Mouse (Mus musculus): ENCODE measurements around the gene Pde4d. TPM values are rescaled to one million over a fixed set of nuclear protein-coding genes. Genes with fewer than 3 reads are reported as not detected.

Pde4d gene
- polyA plus RNA-seq, 1 experiment from 2014 or later, result 13.6 TPM

- no peaks in the 10 kb centered on the region for H3K9me3 ChIP-seq (ENCODE audit: control insufficient read depth, low read length)
- no peak overlapping the region for H3K4me2 ChIP-seq (ENCODE audit: low read depth, low read length)
- no peak overlapping the region for H3K4me3 ChIP-seq (ENCODE audit: low read depth, low read length)
- ATAC-seq (ENCODE audit: low read depth) (no peak), DNase-seq (ENCODE audit: low spot score) (no peak)
- H3K36me3 ChIP-seq (ENCODE audit: control insufficient read depth, insufficient read depth, low read length), result no peaks in the 10 kb centered on the region
- H3K27me3 ChIP-seq (replicated peaks; ENCODE audit: control insufficient read depth, insufficient read depth, low read length), result no peaks in the 10 kb centered on the region
- 52% methylated on average over 1 of the region's 1 CpGs for WGBS
- H3K4me1 ChIP-seq (ENCODE audit: control insufficient read depth, insufficient read depth, low read length), result no peaks in the 10 kb centered on the region
- H3K9ac ChIP-seq (ENCODE audit: low read depth, low read length), result no peak overlapping the region
- no peak overlapping the region for H3K27ac ChIP-seq (replicated peaks; ENCODE audit: low read depth, low read length)
Observed at GRCm38 (mm10) chr13:109715321-109715720, 1265.6 kb downstream of the Pde4d start.

DNA sequence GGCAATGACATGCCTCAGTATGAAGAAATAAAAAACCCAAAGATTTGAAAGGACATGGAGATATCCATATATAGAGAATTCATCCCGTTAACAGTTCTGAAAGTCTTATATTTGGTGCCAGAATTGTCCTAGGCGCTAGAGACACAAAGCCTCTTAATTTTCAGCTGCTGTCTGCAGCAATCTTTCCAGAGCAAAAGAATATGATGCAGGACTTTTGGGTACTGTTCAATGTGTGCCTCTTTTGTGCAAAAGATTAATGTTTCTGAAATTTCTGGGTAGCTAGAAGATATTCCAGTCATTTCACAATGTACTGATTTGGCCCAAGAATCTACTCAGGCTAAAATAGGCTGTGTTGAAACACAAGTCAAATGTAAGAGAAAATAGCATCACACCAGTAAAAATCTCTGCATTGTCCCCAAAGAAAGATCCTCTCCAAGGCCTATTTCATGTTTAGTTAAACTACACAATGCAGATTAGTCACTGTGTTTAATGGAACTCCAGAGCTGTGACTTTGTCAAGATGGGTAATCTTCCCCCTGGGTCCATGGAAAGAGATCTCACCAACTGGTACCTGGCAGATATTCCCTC, 1270.5 kb downstream of the Pde4d start:
- ATAC-seq (ENCODE audit: low read depth), result no peak
- DNase-seq (ENCODE audit: low spot score), result no peak
- Histone ChIP-seq H3K27me3 (replicated peaks; ENCODE audit: control insufficient read depth, insufficient read depth, low read length) (no peaks in the 10 kb centered on the region), H3K9me3 (ENCODE audit: control insufficient read depth, low read length) (no peaks in the 10 kb centered on the region), H3K4me1 (ENCODE audit: control insufficient read depth, insufficient read depth, low read length) (no peaks in the 10 kb centered on the region; the same call in 1 of the 2 replicates), H3K36me3 (ENCODE audit: control insufficient read depth, insufficient read depth, low read length) (no peaks in the 10 kb centered on the region), H3K9ac (ENCODE audit: low read depth, low read length) (no peak overlapping the region), H3K4me3 (ENCODE audit: low read depth, low read length) (no peak overlapping the region), H3K27ac (replicated peaks; ENCODE audit: low read depth, low read length) (no peak overlapping the region), H3K4me2 (ENCODE audit: low read depth, low read length) (no peak overlapping the region)
- WGBS, result 87% methylated on average over 2 of the region's 2 CpGs

DNA sequence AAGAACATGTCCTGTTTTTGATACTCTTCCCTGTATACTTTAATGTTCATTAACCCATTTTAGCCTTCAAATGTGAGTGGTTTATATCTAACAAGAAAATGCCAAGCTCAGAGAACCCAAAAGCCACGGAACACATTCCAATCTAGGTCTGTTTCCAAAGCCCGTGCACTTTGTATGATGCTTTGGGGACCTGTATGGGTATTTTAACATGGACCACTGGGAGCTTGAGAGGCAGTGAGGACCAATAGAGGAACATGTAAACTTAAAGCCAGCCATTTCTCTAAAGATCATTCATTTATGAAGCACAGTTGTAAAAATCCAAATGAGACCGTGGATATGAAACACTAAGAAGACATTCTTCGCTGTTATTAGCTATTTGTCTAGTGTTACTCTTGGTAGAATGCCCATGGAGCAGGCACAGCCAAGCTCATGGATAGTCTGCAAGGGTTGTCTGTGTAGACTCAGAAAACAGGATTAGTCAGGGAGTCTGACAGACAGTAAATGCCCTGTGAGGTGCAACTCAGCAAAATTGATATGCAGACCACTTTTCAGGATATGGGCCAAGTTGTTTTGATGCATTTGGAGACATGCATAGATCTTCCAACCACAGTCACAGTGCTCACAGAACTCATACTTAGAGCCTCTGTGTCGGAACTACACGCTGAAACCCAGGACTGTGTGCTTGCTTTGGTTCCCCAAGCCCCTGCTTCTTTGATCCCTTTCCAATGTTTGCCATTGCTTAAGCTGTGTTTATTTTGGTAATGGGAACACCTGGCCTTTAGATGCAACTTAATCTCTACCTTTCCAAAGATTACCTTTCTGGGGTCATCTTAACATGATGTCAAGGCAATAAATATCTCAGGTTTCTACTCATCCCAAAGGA, 1272.7 kb downstream of the Pde4d start:
- H3K4me1 ChIP-seq (ENCODE audit: control insufficient read depth, insufficient read depth, low read length), result peaks cover 6% of the 10 kb centered on the region
- H3K27ac ChIP-seq (replicated peaks; ENCODE audit: low read depth, low read length), result no peak overlapping the region
- DNase-seq (ENCODE audit: low spot score), result peak; percentile 53
- 68% methylated on average over 6 of the region's 6 CpGs for WGBS
- no peaks in the 10 kb centered on the region for H3K36me3 ChIP-seq (ENCODE audit: control insufficient read depth, insufficient read depth, low read length)
- H3K9ac ChIP-seq (ENCODE audit: low read depth, low read length), result no peak overlapping the region
- no peaks in the 10 kb centered on the region for H3K9me3 ChIP-seq (ENCODE audit: control insufficient read depth, low read length)
- no peak overlapping the region for H3K4me3 ChIP-seq (ENCODE audit: low read depth, low read length)
- H3K4me2 ChIP-seq (ENCODE audit: low read depth, low read length), result no peak overlapping the region
- peak; percentile 55; the same call in 1 of the 2 replicates for ATAC-seq (ENCODE audit: low read depth)
- no peaks in the 10 kb centered on the region for H3K27me3 ChIP-seq (replicated peaks; ENCODE audit: control insufficient read depth, insufficient read depth, low read length)

GRCm38 (mm10) chr13:109727346-109727745, 1277.6 kb downstream of the Pde4d start:
- Histone ChIP-seq H3K9me3 (ENCODE audit: control insufficient read depth, low read length) (no peaks in the 10 kb centered on the region), H3K4me2 (ENCODE audit: low read depth, low read length) (no peak overlapping the region), H3K36me3 (ENCODE audit: control insufficient read depth, insufficient read depth, low read length) (no peaks in the 10 kb centered on the region), H3K9ac (ENCODE audit: low read depth, low read length) (no peak overlapping the region), H3K4me3 (ENCODE audit: low read depth, low read length) (no peak overlapping the region), H3K27ac (replicated peaks; ENCODE audit: low read depth, low read length) (no peak overlapping the region), H3K4me1 (ENCODE audit: control insufficient read depth, insufficient read depth, low read length) (peaks cover 6% of the 10 kb centered on the region), H3K27me3 (replicated peaks; ENCODE audit: control insufficient read depth, insufficient read depth, low read length) (no peaks in the 10 kb centered on the region)
- WGBS, result 72% methylated on average over 5 of the region's 5 CpGs
- DNase-seq (ENCODE audit: low spot score) (no peak), ATAC-seq (ENCODE audit: low read depth) (no peak)

- Histone ChIP-seq H3K4me3 (ENCODE audit: low read depth, low read length) (no peak overlapping the region), H3K36me3 (ENCODE audit: control insufficient read depth, insufficient read depth, low read length) (no peaks in the 10 kb centered on the region), H3K4me1 (ENCODE audit: control insufficient read depth, insufficient read depth, low read length) (peaks cover 6% of the 10 kb centered on the region; the same call in 1 of the 2 replicates), H3K9ac (ENCODE audit: low read depth, low read length) (no peak overlapping the region), H3K9me3 (ENCODE audit: control insufficient read depth, low read length) (no peaks in the 10 kb centered on the region), H3K4me2 (ENCODE audit: low read depth, low read length) (no peak overlapping the region), H3K27ac (replicated peaks; ENCODE audit: low read depth, low read length) (no peak overlapping the region), H3K27me3 (replicated peaks; ENCODE audit: control insufficient read depth, insufficient read depth, low read length) (peaks cover 3% of the 10 kb centered on the region; the same call in 1 of the 2 replicates)
- WGBS, result 88% methylated on average over 4 of the region's 4 CpGs
- DNase-seq (ENCODE audit: low spot score), result no peak
- ATAC-seq (ENCODE audit: low read depth), result no peak
Observed at GRCm38 (mm10) chr13:109729612-109730011, 1279.9 kb downstream of the Pde4d start.

DNA sequence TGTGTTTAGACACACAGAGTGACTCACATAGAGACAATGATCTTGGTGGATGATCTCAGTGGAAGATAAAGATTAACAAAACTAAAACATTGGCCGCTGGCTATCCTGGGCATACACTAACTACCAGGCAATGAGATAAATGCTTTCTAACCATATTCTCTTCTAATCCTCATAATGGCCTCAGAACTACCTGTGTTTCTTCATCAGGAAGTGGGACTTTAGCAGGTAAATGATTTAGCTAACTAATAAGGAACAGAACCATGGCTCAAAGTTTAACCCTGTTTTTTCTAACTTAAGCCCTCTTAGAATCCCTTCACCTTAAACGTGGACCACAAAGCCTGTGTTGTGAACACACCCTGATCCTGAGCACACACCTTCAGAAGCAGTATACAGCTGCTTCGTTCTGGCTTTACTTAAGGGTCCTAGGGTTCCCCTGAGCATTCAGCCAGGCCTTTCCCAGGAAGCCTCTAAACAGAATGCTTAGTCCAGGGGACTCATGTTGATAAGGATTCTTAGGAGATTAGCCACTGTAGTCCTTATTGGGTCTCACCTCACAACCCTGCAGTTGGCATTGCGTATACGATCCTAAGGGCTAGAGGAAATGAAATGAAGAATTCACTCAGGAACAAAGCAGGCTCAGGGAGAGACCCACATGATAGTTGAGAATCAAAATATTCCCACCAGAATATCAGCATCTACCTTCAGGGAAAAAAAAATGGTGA, 1283.1 kb downstream of the Pde4d start:
- DNase-seq (ENCODE audit: low spot score) (no peak), ATAC-seq (ENCODE audit: low read depth) (no peak)
- H3K9me3 ChIP-seq (ENCODE audit: control insufficient read depth, low read length), result no peaks in the 10 kb centered on the region
- peaks cover 3% of the 10 kb centered on the region; the same call in 1 of the 2 replicates for H3K27me3 ChIP-seq (replicated peaks; ENCODE audit: control insufficient read depth, insufficient read depth, low read length)
- H3K9ac ChIP-seq (ENCODE audit: low read depth, low read length), result no peak overlapping the region
- H3K4me3 ChIP-seq (ENCODE audit: low read depth, low read length), result no peak overlapping the region
- no peaks in the 10 kb centered on the region for H3K4me1 ChIP-seq (ENCODE audit: control insufficient read depth, insufficient read depth, low read length)
- no peak overlapping the region for H3K27ac ChIP-seq (replicated peaks; ENCODE audit: low read depth, low read length)
- H3K36me3 ChIP-seq (ENCODE audit: control insufficient read depth, insufficient read depth, low read length), result no peaks in the 10 kb centered on the region
- no peak overlapping the region for H3K4me2 ChIP-seq (ENCODE audit: low read depth, low read length)
- 81% methylated on average over 5 of the region's 5 CpGs for WGBS

- ATAC-seq (ENCODE audit: low read depth) (no peak; the same call in 1 of the 2 replicates), DNase-seq (ENCODE audit: low spot score) (peak; percentile 67)
- no peak overlapping the region for H3K4me2 ChIP-seq (ENCODE audit: low read depth, low read length)
- H3K4me1 ChIP-seq (ENCODE audit: control insufficient read depth, insufficient read depth, low read length), result no peaks in the 10 kb centered on the region
- no peak overlapping the region for H3K9ac ChIP-seq (ENCODE audit: low read depth, low read length)
- H3K27me3 ChIP-seq (replicated peaks; ENCODE audit: control insufficient read depth, insufficient read depth, low read length), result peaks cover 3% of the 10 kb centered on the region; the same call in 1 of the 2 replicates
- WGBS, result 34% methylated on average over 8 of the region's 8 CpGs
- no peaks in the 10 kb centered on the region for H3K9me3 ChIP-seq (ENCODE audit: control insufficient read depth, low read length)
- no peak overlapping the region for H3K4me3 ChIP-seq (ENCODE audit: low read depth, low read length)
- H3K27ac ChIP-seq (replicated peaks; ENCODE audit: low read depth, low read length), result no peak overlapping the region
- no peaks in the 10 kb centered on the region for H3K36me3 ChIP-seq (ENCODE audit: control insufficient read depth, insufficient read depth, low read length)
Observed at GRCm38 (mm10) chr13:109736290-109737078, 1286.7 kb downstream of the Pde4d start.

DNA sequence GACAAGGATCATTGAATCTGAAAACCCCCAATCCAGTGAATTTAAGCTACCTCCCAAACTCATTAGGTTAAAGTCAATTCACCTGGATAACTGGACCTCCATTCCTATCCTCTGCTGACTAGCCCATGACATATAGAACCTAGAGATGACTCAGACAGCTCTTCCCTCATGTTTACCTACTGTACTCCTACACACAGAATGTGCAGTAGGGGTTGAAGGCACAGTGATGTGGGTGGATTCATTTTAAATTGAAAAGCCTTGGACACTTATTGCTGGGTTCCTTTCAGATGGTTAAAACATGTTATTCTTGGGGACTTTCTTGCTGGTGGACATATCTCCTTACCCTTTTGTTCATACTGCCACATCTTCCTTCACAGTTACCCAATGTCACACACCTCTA, 1296.7 kb downstream of the Pde4d start:
- H3K4me1 ChIP-seq (ENCODE audit: control insufficient read depth, insufficient read depth, low read length), result no peaks in the 10 kb centered on the region
- H3K27ac ChIP-seq (replicated peaks; ENCODE audit: low read depth, low read length), result no peak overlapping the region
- H3K4me3 ChIP-seq (ENCODE audit: low read depth, low read length), result no peak overlapping the region
- no peaks in the 10 kb centered on the region for H3K36me3 ChIP-seq (ENCODE audit: control insufficient read depth, insufficient read depth, low read length)
- no peak for ATAC-seq (ENCODE audit: low read depth)
- no peak for DNase-seq (ENCODE audit: low spot score)
- H3K9ac ChIP-seq (ENCODE audit: low read depth, low read length), result no peak overlapping the region
- H3K27me3 ChIP-seq (replicated peaks; ENCODE audit: control insufficient read depth, insufficient read depth, low read length), result no peaks in the 10 kb centered on the region
- no peak overlapping the region for H3K4me2 ChIP-seq (ENCODE audit: low read depth, low read length)
- no peaks in the 10 kb centered on the region for H3K9me3 ChIP-seq (ENCODE audit: control insufficient read depth, low read length)

Measured in embryonic facial prominence, embryonic 14.5 days (tissue).